Mouse (Mus musculus): Measurements from ENCODE around the gene Fam71e2.

DNA sequence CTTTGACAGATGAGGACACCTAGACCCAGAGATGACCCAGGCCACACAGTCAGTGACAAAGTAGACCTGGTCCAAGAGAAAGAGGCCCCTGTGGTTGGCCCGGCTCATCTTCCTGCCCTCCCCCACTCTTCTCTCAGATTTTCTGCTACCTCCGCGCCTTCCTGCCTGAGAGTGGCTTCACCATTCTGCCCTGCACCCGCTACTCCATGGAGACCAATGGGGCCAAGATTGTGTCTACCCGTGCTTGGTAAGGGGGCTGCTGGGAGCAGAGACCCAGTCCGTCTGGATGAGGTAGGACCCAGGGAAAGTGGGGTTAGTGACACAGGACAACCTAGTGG lies 28.7 kb downstream of the Fam71e2 start:
- TF ChIP-seq CTCF (IDR thresholded peaks at IDR 0.05; ENCODE audit: borderline replicate concordance, control insufficient read depth, extremely low read depth, insufficient read depth, low read length, poor library complexity) (no peak), POLR2A (IDR thresholded peaks at IDR 0.05; ENCODE audit: control insufficient read depth, extremely low read depth, insufficient read depth, low read length, poor library complexity) (no peak)
